Mouse (Mus musculus) layer of hippocampus, postnatal 36 days (tissue): ENCODE measurements around the gene Mipol1. TPM values are rescaled to one million over a fixed set of nuclear protein-coding genes. Genes with fewer than 3 reads are reported as not detected.
"Not testable (repeated sequence)": the region's sequence is repeated elsewhere in the genome, so short reads cannot be mapped to it uniquely, and the experiment has no call there.

Experiments
- DNase-seq, 2 experiments: peaks; one replicate each; pipeline ENCODE4 v3.0.0; 2022
- total RNA-seq, 2 experiments: library from RNA; stranded (reverse); gene quantifications; 2 replicates each; pipeline ENCODE4 v1.2.3; 2021

Gene Mipol1
- total RNA-seq, 2 experiments from 2014 or later: 6.2 to 7.9 TPM

DNA sequence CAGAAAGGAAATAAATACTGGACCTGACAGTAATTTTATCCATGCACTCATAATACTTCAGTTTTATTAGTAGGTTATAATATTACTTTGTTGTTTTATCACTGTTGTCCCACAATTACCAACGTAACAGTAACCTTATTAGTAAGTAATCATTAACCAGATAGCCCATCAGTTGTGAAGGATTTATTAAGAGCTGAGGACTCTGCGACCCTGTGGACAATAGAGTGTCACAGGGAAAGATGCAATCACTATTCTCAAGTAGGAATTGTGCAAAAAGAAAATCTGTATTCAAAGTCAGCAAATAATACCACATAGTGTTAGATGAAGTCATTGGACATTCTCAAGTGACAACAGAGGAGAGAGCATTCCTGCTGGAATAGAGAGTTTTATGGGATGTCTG, 198.5 kb downstream of the Mipol1 start:
- no peak for DNase-seq

DNA sequence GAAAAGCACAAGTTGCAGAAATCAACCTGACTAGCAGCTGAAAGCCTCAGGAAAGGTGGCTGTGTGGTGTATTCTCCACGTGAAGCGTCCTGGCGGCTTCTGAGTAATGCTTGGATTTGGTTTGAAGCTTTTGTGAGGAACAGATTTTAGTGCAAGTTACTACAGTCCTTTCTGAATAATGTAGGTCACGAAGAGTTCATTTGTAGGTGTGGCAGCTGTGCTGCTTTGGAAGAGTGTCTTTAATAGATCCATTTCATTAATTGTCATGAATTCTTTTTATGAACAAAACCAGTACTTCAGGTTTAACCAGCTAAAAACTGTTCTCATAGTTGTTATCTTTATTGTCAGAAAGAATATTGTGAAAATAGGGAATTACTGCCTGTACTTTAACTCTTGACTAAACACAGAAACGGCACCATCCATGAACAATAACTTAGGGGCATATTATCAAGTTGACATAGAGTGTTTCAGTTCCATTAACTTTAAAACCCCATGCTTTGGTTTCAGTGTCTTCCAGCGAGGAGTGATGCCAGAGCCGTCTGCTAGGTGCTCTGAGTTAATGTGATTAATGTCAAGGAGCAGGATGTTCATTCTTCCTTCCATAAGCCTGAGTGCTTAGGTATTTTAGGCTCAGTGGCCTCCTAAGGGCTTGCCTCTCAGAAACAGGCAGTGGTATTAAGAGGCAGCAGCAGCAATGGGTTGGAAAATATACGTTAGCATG, 206.9 kb downstream of the Mipol1 start:
- DNase-seq: not testable (repeated sequence)

DNA sequence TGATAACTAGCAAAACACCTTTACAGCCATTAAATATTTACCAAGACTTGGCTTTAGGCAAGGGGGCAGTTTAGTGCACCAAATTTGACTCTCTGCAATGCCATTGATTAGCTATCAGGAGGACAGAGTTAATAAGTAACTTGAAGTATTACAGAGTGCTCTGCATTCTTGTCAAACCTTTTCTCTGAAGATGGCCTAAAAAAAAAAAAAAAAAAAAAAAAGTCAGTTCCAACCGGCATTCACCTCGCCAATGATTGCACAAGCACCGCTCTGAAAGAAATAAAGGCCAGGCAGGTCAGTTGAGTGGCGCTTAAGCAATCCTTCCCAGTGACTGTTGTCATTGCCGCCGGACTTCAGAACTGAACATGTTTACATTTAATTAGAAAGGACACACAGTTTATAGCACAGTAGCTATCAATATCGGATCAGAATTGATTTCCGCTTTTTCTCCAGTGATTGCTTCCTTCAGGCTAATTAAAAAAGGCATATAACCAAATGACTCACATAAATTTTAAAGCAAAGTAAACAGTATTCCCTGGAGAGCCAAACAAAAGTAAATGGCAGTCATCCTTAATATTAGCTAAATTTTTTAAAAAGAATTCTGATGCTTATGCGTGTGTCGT, 214.2 kb downstream of the Mipol1 start:
- no peak for DNase-seq

DNA sequence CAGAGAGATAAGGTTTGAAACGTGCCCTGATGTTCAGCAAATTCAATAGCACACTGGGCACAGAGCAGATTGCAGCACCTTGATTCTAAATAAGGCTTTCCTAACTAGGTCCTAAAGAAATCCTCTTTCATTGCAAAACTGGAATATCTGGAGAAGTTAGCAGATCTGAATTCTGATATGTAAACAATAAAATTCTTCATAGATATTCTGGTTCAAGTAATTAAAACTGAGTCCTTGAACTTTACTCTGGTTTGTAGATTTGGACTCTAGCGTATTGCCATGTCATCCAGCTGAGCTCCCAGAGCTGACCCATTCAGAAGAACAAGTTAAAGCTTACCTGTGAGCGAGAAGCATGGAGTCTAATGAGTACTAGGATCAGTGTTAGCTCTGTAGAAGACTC, 217.1 kb downstream of the Mipol1 start:
- no peak for DNase-seq

DNA sequence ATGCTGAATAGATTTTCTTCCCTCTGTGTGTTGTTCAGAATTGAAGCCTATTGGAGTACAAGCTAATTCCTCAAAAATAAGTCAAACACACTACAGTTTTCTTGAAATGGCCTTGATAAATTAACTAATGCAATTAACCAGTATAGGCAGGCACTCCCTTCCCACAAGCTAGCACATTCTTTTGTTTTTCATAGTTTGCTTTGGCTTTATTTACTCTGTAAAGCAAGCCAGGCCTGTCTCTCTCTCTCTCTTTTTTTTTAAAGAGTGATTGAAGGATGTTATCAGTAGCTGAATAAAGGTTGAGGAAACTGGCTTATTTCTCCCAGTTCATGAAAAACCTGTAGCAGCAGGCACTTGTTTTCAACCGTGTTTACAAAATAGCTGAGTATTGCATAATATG, 219.1 kb downstream of the Mipol1 start:
- no peak for DNase-seq

DNA sequence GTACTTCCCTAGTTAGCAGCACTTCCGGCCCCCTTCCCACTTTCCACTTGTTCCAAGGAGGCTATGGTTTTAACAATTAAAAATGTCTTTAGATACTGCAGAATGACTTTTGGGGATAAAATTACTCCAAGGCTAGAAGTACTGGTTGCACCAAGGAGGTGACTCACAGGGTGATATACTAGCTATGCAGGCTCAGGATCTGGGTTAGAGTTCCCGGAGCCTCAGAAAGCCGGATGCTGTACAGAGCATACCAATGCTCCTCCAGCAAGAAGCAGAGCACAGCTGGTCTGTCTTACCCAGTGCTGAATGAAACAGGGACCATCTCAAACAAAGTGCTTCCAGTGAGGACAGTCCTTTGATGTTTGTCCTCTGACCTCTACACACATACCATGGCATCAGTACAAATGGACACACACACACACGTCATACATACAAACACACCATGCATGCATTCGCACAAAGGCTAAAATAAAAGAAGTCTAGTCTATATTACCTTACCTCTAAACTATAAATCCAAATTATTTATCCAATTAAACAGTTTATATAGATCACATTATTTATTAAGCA, 219.9 kb downstream of the Mipol1 start:
- DNase-seq: no peak

DNA sequence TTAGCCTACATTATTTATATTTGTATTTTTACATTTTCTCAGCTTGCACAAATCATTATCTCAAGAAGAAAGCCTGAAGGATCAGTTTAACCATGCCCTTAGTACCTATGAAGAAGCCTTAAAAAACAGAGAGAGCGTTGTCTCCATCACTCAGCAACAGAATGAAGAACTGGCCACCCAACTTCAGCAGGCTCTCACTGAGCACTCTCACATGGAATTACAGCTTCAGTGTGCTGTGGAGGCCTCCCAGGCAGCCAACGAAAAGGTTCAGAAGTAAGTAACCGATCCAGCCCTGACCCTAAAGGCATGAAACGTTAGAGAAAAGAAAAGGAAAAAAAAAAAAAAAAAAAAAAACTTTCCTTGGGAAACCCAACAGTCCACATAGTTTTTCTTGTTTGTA, 226.7 kb downstream of the Mipol1 start:
- no peak for DNase-seq

DNA sequence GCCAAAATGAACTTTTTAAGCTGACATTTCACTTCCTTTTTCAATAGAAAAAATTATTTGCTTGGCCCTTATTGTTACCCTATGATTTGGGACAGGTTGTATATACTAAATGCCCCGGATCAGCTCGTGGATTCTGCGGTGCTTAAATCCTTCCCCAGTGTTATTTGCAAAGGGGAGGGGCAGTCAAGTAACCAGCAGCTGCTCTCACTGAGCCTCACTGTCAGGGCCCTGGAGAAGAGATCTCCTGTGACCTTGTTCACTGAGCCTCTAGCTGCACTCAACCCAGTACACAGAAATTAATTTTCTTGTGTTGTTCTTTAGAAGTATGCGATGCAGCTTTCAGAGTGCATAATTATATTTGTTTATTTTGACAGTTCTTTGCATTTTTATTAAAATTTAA, 227.1 kb downstream of the Mipol1 start:
- DNase-seq: no peak

DNA sequence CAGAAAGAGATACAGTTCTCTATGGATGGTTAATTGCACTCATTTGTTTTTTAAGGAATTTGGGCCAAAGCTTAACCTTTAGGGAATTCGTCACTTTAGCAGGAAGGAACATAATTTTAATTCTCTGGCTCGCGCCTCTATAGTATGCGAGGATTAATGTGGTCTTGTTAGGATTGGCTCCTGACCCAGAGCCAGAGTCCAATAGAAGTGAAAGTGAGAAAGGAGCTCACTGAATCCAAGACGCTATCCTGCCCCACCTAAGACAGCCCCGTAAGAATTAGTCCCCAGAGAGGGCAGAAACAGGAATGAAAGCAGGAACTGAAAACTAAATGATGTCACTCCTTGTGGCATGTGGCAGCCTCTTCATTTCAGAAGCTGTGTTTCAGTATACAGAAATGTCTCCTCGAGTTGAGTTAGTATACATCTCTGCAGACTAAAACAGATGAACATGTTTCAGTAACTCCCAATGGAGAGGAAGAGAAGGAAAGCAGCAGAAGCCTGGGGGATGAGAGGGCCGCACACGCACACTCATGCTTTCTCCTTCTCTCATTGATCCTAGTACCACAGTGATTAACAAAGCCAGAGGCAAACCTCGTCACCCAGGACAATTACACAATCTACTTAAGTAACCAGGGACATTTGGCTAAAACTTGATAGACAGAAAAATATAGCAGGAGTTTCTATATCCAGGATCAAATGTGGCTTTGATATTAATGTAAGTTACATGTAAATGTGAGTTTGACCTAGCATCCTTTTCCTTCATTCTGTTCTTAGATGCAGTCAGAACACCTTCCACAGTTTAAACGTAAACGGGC, 234.5 kb downstream of the Mipol1 start:
- DNase-seq: no peak

DNA sequence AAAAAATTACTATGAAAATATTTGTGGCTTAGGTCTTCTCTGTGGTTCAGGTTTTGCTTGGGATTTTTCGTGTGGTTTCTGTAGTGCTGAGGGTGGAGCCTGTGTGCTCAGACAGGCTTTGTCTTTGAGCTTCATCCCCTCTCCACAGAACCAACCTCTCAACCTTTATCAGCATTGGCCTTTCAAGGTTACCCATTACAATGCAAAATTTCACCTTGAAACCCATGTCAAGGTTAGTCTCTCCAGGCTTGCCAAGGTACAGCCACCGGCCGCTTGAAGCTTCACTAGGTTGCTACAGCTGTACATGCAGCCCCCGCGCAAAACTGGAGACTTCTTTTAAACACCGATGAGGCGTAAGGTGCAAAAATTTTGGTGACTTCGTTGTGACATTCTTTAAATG, 241.6 kb downstream of the Mipol1 start:
- DNase-seq: no peak

DNA sequence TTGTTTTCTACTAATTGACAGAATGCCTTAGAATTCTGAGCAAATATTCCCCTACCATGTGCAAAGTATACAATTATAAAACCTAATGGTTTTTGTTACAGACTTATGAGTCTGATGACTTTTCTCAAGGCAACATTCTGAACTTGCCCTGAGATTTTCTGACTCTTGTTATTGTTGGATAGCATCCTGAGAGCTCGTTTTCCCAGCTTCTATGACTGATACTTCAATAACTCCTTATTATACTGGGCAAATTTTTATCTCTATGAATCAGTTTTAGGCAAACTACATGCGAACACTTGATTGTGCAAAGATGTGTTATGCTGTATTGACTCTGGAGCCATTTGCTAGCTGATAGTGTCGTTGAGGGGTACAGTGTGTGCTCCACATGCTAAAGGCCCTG, 246.6 kb downstream of the Mipol1 start:
- no peak for DNase-seq

DNA sequence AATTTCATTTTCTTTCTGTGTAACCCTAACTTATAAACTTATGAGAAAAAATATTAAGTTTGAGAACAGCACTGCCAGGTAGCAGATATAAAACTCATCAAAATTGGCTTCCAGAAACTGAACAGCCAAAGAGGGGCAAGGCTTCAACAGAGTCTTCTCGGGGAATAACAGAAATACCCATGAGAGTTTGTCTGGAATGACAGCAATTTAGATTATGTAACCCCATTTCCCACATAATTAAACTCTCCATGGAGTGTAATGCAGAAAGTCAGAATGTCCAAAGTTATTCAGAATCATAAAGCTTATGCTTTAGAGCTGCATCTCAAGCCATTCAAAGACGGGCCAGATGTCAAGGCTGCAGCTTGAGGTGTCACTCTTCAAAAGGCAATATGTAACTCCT, 251.6 kb downstream of the Mipol1 start:
- DNase-seq: no peak

DNA sequence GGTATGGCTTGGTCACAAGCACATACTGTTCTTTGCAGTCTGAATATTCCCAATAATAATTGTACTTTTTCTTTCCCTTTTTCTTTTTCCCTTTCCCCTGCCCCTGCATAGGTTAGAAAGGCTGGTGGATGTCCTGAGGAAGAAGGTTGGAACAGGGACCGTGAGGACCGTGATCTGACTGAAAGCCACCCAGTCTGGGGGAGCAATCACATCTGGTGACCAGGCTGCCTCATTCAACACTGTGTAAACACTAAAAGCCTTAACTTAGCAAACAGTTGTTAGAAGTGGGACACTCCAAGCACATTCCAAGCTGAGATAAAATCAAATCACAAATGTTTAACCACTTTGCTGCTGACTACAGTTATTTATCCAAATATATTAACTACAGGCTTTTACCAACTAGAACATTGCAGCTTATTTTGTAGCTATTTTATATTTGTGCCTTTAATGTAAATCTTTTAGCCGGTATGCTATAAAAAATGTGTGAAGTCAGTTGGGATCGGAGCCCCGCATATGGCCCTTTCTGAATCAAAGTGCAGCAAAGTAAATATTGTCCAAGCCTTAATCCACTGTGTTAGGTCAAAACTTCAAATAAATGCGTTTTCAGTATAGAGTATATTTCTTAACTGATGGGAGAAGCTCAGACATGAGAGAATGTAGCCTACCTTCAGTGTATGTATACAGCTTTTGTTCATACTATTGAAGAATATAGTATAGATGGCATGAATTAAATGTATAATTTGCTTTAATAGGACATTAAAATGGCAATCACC, 266.3 kb downstream of the Mipol1 start:
- no peak for DNase-seq

DNA sequence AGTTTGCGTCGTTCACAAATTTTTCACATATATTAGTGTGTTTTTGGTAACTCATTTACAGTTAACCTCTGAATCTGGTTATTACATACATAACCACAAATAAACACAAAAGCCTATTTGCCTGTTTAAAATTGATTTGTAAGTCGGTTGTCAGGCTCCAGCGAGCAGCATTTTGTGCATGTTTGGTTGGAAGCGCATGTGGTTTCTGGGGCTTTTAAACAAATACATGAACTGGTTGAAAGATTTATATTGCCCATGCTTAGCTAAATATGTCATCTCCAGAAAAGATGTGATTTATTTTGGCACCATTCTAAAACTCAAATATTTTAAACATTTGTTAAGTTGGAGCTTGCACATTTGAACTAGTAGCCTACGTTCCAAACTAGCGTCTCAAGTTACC, 270.0 kb downstream of the Mipol1 start:
- DNase-seq: no peak

DNA sequence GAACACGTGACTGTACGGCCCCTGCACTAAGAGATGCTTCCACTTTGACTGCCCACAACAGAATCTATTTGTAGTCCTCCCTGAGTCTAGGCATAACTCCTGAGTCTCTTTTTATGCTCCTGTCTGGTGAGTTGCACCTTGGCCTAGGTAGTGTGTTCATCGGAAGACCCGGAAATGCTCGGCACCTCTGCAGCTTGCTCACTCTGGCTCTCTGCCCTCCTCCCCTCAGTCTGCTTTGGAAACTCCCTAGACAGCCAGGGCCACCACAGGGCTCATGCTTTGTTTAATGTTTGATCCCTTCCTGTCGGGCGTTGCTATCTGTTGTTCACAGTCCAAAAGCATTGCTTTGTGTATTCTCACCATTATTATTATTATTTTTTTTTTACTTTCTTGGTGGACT, 275.1 kb downstream of the Mipol1 start:
- DNase-seq: no peak

DNA sequence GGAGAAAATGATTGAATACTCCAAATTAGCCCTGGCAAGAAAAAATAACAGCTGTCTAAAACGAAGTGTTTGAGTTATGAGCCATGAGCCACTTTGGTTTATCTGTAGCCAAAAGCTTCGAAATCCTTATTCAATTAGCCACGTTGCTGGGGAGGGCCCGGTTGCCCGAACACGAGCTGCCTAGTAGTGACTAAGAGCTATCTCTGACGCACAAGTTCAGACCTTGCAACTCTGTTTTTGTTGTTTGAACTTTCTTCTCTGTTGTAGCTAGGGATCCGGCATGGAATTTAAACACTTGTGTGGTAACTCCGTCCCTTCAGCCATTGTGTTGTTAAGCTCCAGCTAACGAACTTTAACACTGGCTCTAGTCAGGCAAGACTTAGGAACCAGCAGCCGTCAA, 278.7 kb downstream of the Mipol1 start:
- no peak for DNase-seq

DNA sequence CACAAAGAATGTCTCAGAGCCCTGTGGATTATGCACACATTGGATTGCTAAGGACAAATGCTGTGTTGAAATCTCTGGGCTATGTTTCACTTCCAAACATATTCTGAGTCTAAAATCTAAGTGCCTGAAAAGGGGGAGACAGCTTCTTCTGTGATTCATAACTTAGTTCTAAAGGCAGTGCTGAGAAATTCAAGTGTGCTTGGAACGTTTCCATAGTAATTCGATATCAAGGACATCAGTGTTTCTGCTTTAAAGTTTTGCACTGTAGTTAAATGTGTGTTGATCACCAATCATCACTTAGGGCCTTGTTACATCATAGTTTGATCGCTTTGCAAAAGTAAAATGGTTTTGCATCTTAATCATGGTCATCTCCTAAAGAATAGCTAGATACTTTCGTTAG, 279.5 kb downstream of the Mipol1 start:
- no peak for DNase-seq

DNA sequence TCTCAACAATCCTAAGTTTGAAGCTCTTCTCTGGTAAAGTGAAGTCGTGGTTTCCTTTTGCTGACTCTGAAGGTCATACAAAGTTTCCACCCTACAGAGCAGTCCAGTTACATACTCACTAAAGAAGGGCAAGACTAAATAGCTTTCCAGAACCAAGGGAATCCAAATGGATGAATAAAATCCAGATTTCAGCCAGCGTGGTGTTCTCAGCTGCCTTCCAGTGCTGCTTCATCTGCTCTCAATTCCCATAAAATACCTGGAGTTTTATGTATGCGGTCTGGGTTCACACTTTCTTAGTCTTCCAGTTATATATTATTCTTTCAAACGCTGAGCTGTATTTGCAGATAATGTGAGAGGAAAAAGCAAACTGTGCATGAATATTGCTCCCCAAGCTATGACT, 280.9 kb downstream of the Mipol1 start:
- no peak for DNase-seq

DNA sequence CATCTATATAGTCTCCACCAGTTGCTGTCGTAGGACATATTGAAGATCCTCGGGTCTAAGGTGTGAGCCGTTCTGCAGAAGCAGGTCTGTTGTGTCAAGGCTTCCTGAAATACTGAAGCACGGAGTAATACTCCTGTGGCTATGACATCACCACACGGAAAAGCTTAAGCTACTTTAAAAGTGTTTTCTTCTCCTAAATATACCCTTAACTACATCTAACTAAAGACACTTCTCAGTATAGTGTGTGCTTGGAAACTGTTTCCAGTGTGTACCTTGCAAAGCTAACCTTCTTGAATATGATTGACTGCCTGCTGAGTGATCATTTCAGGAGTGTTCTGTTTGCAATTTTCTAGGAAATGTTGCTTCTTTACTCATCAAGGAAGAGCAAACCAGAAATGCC, 281.3 kb downstream of the Mipol1 start:
- DNase-seq: no peak

DNA sequence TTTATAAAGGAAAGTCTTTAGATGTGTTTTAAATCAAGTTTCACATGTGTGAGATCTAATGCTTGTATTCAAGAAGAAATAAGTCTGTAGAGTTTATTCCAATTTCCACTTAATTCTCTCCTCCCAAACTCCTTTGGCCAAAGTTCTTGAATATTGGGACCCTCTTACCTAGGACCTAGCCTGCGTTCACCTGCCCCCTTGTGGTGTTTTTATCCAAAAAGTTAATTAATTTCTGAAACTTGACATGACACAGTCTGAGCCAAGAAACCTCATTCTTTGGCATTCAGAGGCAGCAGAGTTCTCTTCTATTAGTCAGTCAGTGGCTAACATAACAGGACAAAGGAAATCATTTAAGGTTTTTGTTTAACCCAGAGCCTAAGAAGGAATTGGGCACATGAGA, 284.3 kb downstream of the Mipol1 start:
- DNase-seq: no peak

DNA sequence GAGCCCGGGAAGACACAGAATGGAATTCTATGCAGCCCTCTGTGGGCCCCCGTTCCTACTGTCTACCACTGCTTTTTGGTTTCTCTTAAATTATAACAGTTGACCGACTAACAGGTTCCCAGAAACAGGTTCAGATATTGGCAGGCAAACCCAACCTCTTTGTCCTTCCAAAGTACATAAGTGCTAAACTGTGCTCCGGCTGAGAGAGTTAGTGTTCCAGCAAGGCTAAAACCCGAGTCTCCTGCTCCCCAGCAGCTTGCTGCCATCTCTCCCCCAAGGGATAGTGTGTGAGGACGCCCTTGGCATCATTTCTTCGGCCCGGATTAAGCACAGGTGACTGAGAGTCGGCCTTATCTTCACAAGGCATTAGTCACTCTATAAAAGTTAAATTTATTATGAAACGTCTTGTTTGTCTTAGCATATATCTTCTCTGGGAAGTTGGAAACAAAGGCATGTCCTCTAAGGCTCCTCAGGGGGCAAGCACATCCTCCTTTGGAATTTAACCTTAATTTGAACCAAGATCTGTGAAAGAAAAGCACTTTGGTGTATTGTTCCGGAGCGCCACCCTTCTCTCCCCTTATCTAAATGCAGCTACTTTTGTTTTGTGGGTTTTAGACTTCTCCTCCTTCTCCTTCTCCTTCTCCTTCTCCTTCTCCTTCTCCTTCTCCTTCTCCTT, 285.6 kb downstream of the Mipol1 start:
- DNase-seq: no peak

DNA sequence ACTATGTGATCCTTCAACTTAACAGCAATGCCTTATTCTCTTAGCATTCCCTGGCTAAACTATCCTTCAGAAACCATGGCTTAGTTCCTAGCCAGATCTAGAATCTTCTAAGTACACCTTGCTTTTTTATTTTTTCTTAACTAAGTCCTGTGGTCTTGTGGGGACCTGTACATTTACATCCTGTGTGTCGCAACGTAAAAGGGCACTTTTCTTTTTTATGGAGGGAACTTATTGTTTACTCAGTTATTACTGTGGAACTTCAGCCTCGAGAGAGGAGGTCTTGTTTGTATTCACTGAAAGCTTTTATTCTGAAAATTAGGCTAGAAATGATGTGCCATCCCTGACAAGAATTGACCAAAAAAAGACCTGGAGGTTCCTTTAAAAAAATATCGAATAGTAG, 298.1 kb downstream of the Mipol1 start:
- DNase-seq: no peak
